Mouse (Mus musculus) adipocyte (in vitro differentiated cells): ENCODE measurements around the gene Cadm3.

Source experiments
- DNase-seq: peaks from one replicate; pipeline ENCODE4 v3.0.0-alpha.2; 2016; ENCODE audit warnings: low spot score

Cadm3 gene

DNA sequence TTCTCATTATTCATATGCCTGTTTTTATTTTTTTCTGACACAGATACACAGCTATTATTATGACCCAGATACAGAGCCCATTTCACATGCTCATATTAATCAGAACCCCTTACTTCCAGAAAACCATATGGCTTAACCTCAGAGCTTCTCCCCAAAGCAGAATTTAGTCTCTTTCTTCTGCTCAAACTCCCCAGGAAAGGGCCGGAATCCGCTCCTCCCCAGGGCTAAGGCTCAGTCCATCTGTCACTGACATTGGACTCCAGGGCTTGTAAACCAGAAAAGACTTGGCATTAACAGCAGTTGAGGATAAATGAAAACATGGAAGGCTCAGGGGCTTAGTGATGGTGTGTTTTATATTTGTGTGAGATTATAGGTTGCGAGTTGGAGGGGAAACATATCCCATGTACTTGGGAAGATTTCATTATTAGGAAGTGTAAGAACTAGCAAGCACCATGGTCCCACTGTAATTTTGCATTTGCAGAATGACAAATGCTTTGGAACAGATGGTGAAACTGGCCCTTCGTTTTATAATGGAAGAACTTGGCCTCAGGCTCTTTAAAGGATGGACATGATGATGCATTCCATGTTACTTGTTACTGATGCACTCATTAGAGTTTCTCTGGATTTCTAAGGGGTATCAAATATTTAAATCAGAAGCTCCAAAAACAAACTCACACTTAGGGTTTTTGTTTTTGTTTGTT lies 7.8 kb downstream of the Cadm3 start:
- DNase-seq: no peak

DNA sequence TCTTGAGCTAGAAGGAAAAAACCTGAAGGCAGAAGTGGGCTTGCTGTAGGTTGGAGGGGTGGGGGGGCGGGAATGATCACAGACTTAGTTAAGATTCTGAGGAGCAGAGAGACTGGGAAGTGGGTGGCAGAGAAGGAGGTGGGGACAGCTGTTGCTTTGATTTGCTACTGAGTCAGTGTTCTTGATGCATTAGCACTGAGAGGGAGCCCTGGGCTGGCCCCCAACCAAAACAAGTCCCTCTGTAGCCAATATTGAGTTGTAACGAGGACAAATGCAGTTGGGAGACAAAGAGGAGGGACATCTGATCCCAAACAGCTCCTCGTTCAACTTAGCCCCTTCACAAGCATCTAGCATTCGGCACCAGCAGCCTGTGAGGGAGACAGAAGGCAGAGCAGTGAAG lies 9.7 kb downstream of the Cadm3 start:
- no peak for DNase-seq

DNA sequence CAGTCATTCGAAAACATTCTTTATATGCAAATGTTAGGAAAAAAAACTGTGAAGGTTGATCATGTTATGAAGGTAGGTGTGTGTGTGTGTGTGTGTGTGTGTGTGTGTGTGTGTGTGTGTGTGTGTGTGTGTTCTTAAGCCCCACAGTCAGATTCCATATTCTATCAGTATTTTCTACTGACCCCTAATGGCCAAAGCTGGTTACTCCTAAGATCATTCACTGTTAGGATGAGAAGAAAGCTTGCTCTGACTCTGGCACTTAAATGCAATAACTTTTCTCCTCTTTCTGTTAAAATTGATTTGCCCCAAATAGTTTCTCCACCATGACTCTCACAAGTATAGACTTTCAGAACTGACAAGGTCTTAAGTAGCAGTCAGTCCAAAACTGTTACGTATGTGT lies 10.8 kb downstream of the Cadm3 start:
- DNase-seq: no peak

DNA sequence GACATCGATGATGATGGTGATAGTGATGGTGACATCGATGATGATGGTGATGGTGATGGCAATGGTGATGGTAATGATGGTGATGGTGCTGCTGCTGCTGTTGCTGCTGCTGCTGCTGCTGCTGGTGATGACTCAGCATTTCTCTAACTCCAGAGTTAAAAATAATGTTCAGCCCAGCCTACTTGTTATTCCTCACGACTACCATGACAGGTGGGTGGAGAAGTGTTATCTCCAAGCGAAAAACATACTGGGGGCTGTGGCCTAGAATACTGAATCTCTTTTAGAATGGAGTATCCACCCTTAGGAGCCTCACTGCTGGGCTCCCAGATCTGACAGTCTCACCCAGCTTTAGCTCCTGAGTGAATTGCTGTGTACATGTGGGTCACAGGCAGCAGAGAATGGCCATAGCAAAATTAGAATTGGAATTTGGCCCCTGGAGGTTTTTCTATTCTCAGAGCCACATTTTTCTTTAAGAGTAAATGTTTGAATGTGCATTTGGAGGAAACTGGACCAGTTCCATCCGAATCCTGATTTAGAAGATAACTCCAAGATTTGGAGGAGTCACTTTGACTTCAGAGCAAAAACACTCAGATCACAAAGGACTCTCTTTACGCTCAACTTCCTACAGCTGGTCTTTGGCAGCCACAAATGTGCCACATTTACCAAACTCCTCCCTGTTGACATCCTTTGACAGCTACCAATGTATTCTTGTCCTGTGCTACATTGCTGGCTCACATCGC lies 12.2 kb downstream of the Cadm3 start:
- no peak for DNase-seq

DNA sequence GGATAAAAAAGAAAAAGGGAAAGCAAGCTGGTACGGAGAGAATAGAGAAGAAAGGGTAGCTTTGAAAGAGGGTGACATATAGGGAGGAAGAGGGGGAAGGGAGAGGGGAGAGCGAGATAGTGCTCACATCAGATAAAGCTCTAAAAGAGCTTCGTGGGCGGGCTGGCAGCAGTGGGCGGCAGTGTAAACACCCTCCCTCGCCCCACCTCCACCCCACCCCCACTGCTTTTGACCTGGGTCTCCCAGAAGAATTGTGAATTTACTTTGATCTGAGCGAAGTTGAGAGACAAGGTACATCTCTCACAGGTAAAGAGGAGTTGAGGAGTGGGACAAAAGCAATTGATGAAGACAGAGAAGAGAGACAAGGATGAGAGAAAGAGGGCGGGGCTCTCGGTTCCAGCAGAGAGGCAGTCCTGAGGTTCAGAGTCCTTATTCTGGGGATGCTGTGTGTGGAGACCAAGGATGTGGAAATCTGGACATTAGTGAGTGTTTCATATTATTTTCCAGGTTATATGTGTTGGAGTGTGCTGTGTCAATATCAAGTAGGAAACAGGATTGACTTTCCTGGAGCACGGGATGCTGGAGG lies 17.0 kb downstream of the Cadm3 start, which contains the start of gene Aim2:
Aim2 (plus strand) TSS at position 508 of the 586 bp plus-strand sequence.
- DNase-seq: no peak

DNA sequence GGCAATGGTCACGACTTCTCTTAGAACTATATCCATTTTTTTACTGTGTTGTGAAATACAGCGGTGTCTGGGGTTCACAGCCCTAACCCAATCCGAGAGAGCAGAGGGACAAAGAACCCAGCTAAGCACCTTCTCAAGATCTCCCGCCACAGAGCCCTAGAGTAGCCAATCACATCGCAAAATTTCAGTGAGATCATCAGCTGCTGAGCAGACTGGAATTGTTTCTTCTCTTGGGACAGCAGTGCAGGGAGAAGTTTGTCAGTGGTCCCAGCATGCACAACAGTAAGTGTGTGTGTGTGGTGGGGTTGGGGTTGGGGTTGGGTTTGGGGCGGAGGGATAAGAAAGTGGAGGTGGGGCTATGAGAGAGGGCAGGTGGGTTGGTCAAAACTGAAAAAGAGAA lies 17.5 kb downstream of the Cadm3 start:
- peak; percentile 16 for DNase-seq

DNA sequence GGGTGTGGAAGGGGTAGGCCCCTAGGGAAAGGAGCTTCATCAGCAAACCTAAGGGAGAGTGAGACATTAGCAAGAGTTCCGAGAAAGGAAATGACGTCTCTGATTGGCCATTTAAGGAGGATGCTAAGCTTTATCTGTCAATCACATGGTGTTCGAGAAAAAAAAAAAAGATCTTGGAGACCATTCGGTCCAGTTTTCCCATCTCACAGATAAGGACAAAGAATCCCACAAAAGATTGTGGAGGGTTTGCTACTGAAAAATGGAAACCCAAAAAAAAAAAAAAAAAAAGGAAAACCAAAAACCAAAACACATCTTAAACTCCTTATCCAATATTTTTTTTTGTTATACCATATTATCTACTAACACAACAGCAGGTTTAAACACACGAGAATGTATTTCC lies 18.3 kb downstream of the Cadm3 start:
- no peak for DNase-seq

DNA sequence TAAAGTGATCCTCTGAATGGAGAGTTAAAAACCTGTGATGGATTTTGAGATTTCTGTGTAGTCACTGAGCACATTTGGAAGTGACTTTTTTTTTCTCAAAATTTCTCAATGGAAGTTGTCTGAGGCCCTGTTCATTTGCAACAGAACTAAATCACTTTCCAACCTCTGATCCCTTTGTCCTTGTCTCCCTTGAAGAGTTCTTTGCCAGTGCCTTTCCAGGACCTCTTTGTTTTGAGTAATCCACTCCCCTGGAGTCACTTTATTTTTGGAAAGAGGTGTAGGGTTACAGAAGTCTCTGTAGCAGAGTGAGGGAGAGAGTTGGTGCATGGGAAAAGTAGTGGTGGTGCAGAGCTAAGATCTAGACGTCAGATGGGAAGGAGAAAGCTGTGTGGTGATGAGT lies 19.0 kb downstream of the Cadm3 start:
- DNase-seq: no peak

DNA sequence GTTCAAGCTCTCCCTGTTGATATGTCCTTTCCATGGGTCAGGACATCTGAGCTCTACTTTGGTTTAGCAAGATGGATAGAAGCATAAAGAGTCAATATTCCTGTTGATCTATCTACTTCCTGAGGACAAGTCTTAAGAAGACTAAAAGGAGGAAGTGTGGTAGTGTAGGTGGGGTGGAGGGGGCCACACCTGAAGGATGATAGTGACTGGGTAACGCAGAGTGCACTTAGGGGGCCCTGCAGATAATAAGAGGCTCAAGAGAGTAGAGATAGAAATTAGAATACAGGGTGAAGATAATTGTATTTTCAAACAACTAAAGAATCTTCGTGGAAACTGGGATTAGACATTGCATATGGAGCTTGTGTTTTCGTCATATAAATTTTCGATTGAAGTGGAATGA lies 22.4 kb downstream of the Cadm3 start:
- DNase-seq: no peak

DNA sequence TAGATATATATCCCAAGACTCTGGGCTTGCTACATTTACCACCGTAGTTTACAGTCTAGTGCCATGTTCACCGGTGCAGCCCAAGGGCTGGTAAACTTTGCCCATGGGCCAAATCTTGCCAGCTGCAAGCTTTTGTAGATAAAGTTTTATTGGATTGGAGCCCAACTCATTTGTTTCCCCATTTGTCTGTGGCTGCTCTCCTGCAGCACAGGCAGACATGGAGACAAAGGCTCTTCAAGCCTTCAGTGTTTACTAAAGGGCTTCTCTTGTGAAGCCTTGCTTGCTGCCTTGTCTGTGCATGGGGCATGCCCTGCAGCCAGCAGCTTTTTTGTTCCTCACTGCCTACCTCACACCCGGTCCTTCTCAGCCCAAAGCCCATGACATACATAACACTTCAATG lies 23.6 kb downstream of the Cadm3 start:
- no peak for DNase-seq

DNA sequence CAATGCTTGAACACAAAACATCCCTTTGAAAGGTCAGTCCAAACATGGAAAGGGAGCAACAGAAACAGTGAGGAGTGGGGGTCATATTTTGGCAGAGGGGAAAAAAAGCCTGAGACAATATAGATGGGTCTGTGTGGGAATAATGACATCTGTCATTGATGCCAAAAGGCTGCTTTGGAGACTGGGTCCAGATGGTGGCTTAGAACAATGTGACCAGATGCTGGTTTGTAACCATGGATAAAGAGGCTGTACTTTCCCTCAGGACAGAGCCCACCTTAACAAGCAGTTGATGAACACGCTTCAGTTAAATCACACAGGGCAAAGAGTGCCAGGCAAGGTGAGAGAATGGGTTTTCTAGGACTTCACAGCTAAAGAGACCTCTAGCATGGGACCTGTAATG lies 25.1 kb downstream of the Cadm3 start:
- no peak for DNase-seq

DNA sequence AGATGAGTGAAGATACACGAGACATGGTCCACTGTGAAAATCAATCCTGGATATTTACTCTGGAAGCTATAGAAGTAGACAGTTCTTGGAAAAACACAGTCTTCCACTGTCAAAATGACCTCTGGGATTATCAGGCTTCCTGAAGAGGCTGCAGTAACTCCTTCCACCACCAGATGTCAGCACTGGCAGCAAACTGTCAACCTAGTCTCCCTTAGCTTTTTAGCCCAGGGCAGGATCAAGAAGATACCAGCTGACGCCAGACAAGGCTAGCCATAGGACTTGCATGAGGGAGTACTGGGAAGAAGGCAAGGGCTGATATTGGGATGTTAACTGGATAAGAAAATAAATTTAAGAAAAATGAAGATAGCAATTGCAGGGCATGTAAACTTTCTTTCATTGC lies 28.0 kb downstream of the Cadm3 start:
- DNase-seq: peak; percentile 39

DNA sequence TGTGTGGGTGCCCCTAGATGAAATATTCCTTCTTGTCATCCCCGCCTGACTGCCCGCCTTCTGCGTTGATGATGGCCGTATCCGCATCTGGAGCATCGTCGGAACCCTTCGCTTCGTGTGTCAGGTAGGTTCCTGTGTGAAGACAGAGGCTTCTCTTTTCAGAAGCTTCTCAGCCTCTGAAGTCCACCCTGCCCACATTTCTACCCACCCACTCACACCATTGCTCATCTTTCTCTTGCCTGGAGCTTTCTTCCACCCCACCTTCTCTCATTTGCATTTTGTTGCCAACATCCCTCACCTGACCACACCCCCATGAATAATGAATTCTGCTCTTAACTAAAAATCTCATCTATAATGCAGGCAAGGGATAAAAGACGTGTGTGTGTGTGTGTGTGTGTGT lies 30.5 kb downstream of the Cadm3 start:
- no peak for DNase-seq

DNA sequence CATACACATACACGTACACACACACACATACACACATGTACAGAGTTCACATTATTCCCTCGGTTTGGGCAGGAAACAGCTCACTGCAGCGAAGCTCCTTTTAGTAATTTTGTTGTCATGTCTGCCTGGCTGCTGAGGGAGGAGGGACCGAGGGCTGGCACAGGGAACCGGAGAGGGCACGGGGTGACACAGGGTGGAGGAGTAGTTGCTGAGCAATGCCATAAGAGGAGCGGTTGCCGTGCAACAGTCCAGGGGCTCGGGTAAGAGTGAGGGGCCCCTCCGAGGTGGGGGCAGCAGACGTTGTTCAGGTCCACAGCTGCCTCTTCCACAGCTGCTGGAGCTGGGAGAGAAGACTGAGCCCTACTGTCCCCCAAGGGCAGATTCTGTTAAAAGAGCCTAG lies 31.6 kb downstream of the Cadm3 start:
- no peak for DNase-seq

DNA sequence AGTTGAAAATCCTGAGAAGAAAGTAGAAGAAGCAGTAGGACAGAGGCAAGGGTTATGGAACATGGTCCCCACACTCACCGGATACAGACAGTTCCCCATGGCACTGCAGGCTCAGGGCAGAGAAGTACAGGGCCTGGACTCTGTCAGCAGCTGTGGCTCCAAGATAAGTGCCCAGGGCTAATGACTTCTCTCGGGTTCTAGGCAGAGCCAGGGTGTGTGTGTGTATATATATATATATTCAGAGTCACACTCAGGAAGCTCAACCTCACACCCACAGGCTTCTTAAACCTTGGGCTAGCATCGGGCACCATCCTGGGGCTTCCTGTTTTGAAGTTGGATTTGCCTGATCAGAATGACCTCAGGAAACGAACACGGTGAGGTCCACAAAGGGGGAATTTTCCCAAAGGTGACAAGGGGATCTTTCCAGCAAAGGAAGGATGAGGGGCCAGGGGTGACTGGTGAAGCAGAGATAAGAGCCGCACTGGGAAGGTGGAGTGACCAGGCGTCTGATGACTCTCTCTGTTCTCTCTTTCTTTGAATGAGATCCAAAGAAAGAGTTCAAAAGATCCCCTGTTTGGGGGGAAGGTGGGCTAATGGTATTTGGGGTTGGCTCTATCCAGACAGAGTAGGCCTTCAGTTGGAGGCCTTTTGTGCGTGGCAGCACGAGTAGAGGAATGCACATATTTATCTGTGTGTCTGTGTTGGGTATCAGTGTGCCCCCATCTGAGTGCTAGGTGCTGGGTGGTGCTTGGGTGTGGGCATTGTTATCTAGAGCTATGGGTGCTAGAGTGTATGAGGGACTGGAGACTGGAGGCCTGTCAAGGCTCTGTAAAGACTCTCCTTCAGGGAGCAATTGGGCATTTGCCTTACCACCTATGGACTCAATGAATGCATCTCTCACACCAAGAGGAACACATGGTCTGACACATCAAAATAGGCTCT lies 33.9 kb downstream of the Cadm3 start, which contains the start of gene Ackr1:
Ackr1 (minus strand) TSS at position 439 of the 942 bp plus-strand sequence.
- DNase-seq: no peak

DNA sequence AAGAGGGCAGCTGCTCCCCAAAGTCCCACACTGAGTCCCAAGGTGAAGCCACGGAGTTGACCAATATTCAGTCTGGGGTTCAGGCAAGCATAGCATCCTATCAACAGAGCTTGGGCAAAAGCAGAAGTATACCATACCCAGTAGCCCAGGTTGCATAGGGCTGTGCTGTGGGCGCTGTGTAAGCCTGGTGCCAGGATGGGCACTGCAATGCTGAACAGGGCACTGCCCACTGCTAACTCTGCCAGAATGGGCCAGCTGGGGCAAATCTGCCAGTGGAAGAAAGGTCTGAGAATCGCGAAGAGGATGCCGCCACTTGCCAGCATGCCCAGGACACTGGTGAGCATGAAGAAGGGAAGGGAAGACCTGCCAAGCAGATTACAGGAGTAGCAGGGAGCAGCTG lies 35.1 kb downstream of the Cadm3 start:
- DNase-seq: no peak

DNA sequence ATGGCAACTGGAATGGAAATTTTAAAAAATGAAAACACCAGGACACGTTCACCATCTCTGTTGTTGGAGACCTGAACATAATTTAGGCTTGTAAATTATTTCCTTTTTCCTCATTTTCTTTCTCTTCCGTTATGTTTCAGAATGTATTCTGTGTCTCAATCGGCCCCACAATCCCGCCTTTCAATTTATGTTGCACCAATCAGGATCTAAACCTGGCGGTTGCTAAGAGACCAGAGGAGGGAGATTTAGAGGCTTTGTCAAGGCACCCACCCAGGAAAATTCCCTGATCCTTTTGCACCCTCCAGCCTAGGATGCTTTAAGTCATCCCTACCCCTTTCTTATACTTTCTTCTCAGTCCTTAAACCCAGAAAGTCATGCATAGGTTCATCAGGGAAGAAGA lies 37.8 kb downstream of the Cadm3 start:
- no peak for DNase-seq

DNA sequence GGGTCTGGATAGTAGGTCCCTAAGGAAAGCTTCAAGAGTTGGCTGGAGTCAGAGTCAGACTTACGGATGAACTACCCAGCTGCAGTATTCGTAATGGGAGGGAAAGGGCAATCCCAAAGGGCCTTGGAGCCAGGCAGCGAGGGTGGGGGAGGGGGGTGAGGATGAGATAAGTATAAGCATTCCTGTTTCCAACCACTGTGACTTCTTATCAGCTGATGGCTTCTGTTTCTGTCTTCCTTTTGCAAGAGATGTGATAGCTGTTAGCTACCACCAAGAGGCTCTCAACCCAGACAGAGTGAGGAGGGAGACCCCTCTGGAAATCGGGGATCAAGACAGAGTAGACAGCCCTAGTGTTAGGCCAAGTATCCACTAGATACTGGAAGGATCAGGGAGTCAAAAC lies 38.3 kb downstream of the Cadm3 start:
- no peak for DNase-seq

DNA sequence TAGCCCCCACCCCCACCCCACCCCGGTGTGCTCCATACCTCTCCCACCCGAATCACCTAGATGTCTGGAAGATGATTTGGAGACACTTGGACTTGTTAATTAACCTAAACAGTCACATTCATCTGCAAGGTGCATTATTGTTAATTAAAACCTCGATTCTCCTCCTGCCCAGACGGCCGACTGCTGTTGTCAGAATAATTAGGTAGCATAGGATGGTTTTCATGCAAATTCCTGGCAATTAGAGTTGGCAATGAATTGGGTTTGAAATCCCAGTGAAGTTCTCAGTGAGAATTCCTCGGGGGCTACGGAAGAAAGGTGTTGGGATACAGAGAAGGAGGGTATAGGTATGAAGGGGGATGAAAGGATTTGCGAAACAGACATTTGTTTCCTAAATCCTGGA lies 39.0 kb downstream of the Cadm3 start:
- no peak for DNase-seq

DNA sequence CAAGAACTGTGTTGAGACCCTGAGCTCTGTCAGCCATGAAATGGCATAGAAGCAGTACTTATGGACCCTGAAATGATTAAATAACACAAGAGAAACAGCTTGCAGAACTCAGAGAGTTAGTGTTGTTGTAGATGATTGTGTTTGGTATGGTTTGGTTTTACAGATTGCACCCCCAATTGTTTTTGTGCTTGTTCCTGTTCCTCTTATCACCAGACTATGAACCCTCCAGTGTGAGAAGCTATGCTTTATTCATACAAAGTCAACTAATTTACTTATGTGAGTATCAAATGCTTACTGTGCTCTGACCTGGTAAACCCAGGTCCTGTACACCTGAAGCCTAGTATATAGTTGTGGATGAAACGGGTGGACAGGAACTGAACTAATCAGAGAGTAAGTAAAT lies 40.9 kb downstream of the Cadm3 start:
- no peak for DNase-seq

DNA sequence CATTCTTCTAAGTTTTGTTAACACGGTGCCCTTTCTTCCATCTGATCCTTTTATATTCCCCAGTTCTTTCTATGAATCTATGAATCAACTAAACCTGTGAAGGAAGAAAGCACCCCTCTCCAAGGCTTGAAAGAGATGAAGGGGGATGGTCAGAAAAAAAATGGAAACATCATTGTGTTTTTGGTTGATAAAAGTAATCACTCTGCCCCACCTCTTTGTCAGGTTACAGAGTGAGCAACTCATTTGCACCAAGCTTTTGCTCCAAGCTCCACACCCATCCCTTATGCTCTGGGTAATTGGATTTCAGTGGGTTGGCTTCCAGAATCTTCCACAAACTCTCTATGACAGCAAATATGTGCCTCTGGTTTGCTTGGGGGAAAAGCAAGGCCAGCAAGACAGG lies 42.1 kb downstream of the Cadm3 start:
- no peak for DNase-seq

DNA sequence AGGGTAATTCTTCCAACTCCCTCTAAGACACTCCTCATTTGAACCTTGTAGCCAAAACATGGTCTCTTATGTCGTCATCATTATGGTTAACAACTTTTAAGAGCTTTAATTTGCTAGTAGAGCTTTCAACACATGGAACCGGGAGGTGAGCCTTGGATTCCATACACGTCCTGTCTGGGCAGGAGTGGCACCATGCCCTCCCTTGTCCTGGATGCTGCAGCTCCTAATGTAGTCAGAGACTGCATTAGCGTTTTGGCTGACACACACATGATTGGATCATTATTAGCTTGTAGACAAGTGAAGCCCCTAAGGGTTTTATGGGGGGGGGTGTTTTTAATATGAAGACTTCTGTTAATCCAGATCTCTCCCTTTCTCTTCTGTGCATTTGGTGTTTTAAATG lies 42.5 kb downstream of the Cadm3 start:
- no peak for DNase-seq
